Mouse (Mus musculus) small intestine, adult 2 months (tissue): ENCODE data around the gene Sms. TPM values are rescaled to one million over a fixed set of nuclear protein-coding genes. Genes with fewer than 3 reads are reported as not detected.

Experiments
- H3K27ac ChIP-seq: fragments of 200-500 bp; 2 replicates; pipeline ENCODE4 v1.5.1; 2012; ENCODE audit warnings: low read depth, low read length, control low read depth, inconsistent platforms; ENCODE audit not compliant: insufficient read depth
- H3K27me3 ChIP-seq: fragments of 200-500 bp; 2 replicates; pipeline ENCODE4 v1.6.1; 2012; ENCODE audit warnings: mild to moderate bottlenecking, moderate library complexity, low read length, inconsistent platforms; ENCODE audit not compliant: control insufficient read depth, insufficient read depth
- H3K36me3 ChIP-seq: fragments of 200-500 bp; 2 replicates; pipeline ENCODE4 v1.6.1; 2012; ENCODE audit warnings: mild to moderate bottlenecking, low read length, control low read depth, inconsistent platforms; ENCODE audit not compliant: control insufficient read depth, insufficient read depth
- H3K4me1 ChIP-seq: fragments of 200-500 bp; 2 replicates; pipeline ENCODE4 v1.6.1; 2012; ENCODE audit warnings: low read length, inconsistent platforms, mixed read lengths; ENCODE audit not compliant: control insufficient read depth, insufficient read depth, insufficient read length
- H3K4me3 ChIP-seq: fragments of 200-500 bp; 2 replicates; pipeline ENCODE4 v1.5.1; 2012; ENCODE audit warnings: low read depth, mild to moderate bottlenecking, control low read depth, inconsistent platforms, low read length, moderate library complexity
- CTCF ChIP-seq: fragments of 200-500 bp; IDR thresholded peaks from 2 replicates; pipeline ENCODE4 v1.5.1; 2012; ENCODE audit warnings: low read depth, mild to moderate bottlenecking, control low read depth, inconsistent platforms, low read length, moderate library complexity, mixed read lengths; ENCODE audit not compliant: insufficient replicate concordance, insufficient read length; ENCODE audit errors: extremely low read depth
- POLR2A ChIP-seq: fragments of 200-500 bp; IDR thresholded peaks from 2 replicates; pipeline ENCODE4 v1.6.1; 2012; ENCODE audit warnings: low read depth, mild to moderate bottlenecking, control low read depth, inconsistent platforms, low read length, moderate library complexity
- WGBS: fragments of 180-500 bp; shearing (Covaris S2); methylation state at CpG from one replicate; pipeline ENCODE4 v1.1.7; 2018; 5-methylcytosine and 5-hydroxymethylcytosine counted together
- polyA plus RNA-seq: library from polyadenylated mRNA; depleted of rRNA; stranded (reverse); fragments of >200 nt; gene quantifications from 2 replicates; pipeline ENCODE4 v1.2.3, GENCODE M21; 2012; rRNA removed

The Sms gene
- polyA plus RNA-seq, 1 experiment = 5.5 TPM

GRCm38 (mm10) chrX:157449000-157449399 lies 43.1 kb downstream of the Sms start:
- H3K36me3 ChIP-seq = no peaks in the 10 kb centered on the region
- no peaks in the 10 kb centered on the region for H3K4me1 ChIP-seq
- WGBS = 64% methylated on average over 1 of the region's 1 CpGs
- H3K27ac ChIP-seq = no peak overlapping the region
- TF ChIP-seq POLR2A = no peak
- TF ChIP-seq CTCF = no peak
- no peak overlapping the region for H3K4me3 ChIP-seq
- no peaks in the 10 kb centered on the region for H3K27me3 ChIP-seq

- Histone ChIP-seq H3K4me1 (no peaks in the 10 kb centered on the region), H3K4me3 (no peak overlapping the region), H3K27ac (no peak overlapping the region), H3K27me3 (no peaks in the 10 kb centered on the region), H3K36me3 (no peaks in the 10 kb centered on the region)
- WGBS = 91% methylated on average over 6 of the region's 6 CpGs
- no peak for TF ChIP-seq CTCF
- TF ChIP-seq POLR2A = no peak
These were observed 44.7 kb downstream of the Sms start for GRCm38 (mm10) chrX:157447431-157447830.

- Histone ChIP-seq H3K27me3 (no peaks in the 10 kb centered on the region), H3K27ac (no peak overlapping the region), H3K4me3 (no peak overlapping the region), H3K36me3 (no peaks in the 10 kb centered on the region), H3K4me1 (no peaks in the 10 kb centered on the region)
- no peak for TF ChIP-seq CTCF
- TF ChIP-seq POLR2A = no peak
- WGBS = 64% methylated on average over 1 of the region's 1 CpGs
These were observed 57.3 kb downstream of the Sms start for GRCm38 (mm10) chrX:157434768-157435167.

- Histone ChIP-seq H3K4me3 (no peak overlapping the region), H3K27ac (no peak overlapping the region), H3K36me3 (no peaks in the 10 kb centered on the region), H3K4me1 (no peaks in the 10 kb centered on the region), H3K27me3 (no peaks in the 10 kb centered on the region)
- 20% methylated on average over 2 of the region's 2 CpGs for WGBS
- TF ChIP-seq CTCF (no peak), POLR2A (no peak)
These were observed 72.6 kb downstream of the Sms start for GRCm38 (mm10) chrX:157419451-157419850.

- no peak for TF ChIP-seq POLR2A
- TF ChIP-seq CTCF = no peak
- Histone ChIP-seq H3K4me1 (no peaks in the 10 kb centered on the region), H3K36me3 (no peaks in the 10 kb centered on the region), H3K27me3 (no peaks in the 10 kb centered on the region), H3K27ac (no peak within 1 kb of the TSS), H3K4me3 (no peak within 1 kb of the TSS)
- 63% methylated on average over 5 of the region's 5 CpGs for WGBS
These were observed 76.9 kb downstream of the Sms start, which contains the start of gene Phex for GRCm38 (mm10) chrX:157415212-157415611. TSS of gene Phex (minus strand) at chrX:157415312.

GRCm38 (mm10) chrX:157404919-157405318 lies 87.2 kb downstream of the Sms start:
- Histone ChIP-seq H3K4me1 (no peaks in the 10 kb centered on the region), H3K36me3 (no peaks in the 10 kb centered on the region), H3K4me3 (no peak overlapping the region), H3K27me3 (no peaks in the 10 kb centered on the region), H3K27ac (no peak overlapping the region)
- TF ChIP-seq CTCF (no peak), POLR2A (no peak)
- 71% methylated on average over 6 of the region's 6 CpGs for WGBS

Other genes with a start within 250 kb of the Sms start
- not detected in 2 replicates for gene Phex, start 77.0 kb downstream of the Sms start, polyA plus RNA-seq
- gene Yy2, start 76.7 kb upstream of the Sms start, polyA plus RNA-seq = not detected in 2 replicates
- 1.7 and 3.8 TPM in 2 replicates for gene Mbtps2, start 106.4 kb upstream of the Sms start, polyA plus RNA-seq
- gene Smpx, start 206.6 kb upstream of the Sms start, polyA plus RNA-seq = 0.30 and 0.32 TPM in 2 replicates